Comparison of ENCODE assay signal across 18 mouse cellular contexts in the genomic region with DNA sequence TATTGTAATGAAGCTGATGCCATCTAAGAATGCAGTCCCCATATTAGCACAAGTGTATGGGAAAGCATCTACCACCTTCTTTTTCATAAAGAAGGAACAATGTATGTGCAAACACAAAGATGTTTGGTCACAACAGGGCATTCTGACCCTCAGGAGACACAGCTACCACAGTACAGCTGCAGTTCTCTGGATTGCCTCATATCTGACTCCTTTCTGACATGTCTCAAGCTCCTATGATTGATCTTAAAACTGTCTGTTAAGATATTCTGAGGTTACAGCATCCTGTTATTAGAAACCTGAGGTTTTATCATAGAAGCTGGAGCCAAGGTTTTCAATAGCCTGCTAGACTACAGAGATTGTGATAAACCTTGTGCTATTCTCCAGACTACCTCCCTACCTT.
DNase-seq lines count a peak whose midpoint lies in the region; TF ChIP-seq lines count a peak whose summit lies in the region.
"Had no signal": no experiment of that assay in that cellular context is flagged by ENCODE, and none has a peak within 500 bp of the region (broad histone marks: within the 10 kb centered on the region; RNA-seq: fewer than 3 reads in every experiment).

No protein-coding gene starts in this region.

- no peaks in the 10 kb centered on the region for H3K4me1 ChIP-seq in thymus, adult 2 months (replicated peaks; ENCODE audit: control insufficient read depth, insufficient read depth, low read length)

- H3K27ac ChIP-seq in thymus, adult 2 months (ENCODE audit: control insufficient read depth, insufficient read depth, low read length) = no peak overlapping the region

- H3K79me2 ChIP-seq in C2C12 (ENCODE audit: control insufficient read depth, insufficient read depth) (no peaks in the 10 kb centered on the region), myocyte (ENCODE audit: control insufficient read depth, insufficient read depth) (no peaks in the 10 kb centered on the region)

- no peak for DNase-seq in thymus, adult 2 months
- no peak for DNase-seq in embryo, embryonic 10.5 days (ENCODE audit: low spot score)
- DNase-seq: adrenal gland, adult 2 months; adrenal gland, adult 8-10 months; adrenal gland, postnatal 10 days; adrenal gland, postnatal 14 days; adrenal gland, postnatal 25 days; adrenal gland, postnatal 36 days; B cell, adult 2 months; cerebellum, adult 11 months; cerebellum, adult 11-12 months; cerebellum, adult 18-20 months; cerebellum, adult 2 months had no signal

- no peak overlapping the region for H3ac ChIP-seq in C2C12 (ENCODE audit: control insufficient read depth, insufficient read length, low read depth)
- H3ac ChIP-seq in myocyte (ENCODE audit: control insufficient read depth, insufficient read length) = no peak overlapping the region

- TF ChIP-seq CTCF in C2C12 (IDR thresholded peaks at IDR 0.05; ENCODE audit: control insufficient read depth, insufficient read depth, insufficient read length) = no peak
- no peak for TF ChIP-seq CTCF in thymus, adult 2 months (IDR thresholded peaks at IDR 0.05; ENCODE audit: borderline replicate concordance, control insufficient read depth, extremely low read depth, insufficient read depth, low read length, poor library complexity)

- H3K4me3 ChIP-seq in C2C12 (ENCODE audit: insufficient read depth, poor library complexity, severe bottlenecking) (no peak overlapping the region), myocyte (no peak overlapping the region)
- H3K4me3 ChIP-seq in thymus, adult 2 months (ENCODE audit: control insufficient read depth, insufficient read depth, low read length) = no peak overlapping the region

- no peak overlapping the region for H3K4me2 ChIP-seq in myocyte (ENCODE audit: low read depth)

- H3K36me3 ChIP-seq in C2C12 (ENCODE audit: control insufficient read depth, insufficient read depth) (no peaks in the 10 kb centered on the region), myocyte (ENCODE audit: control insufficient read depth, insufficient read depth) (no peaks in the 10 kb centered on the region)
- H3K36me3 ChIP-seq in thymus, adult 2 months (ENCODE audit: control insufficient read depth, insufficient read depth, low read length) = no peaks in the 10 kb centered on the region
- H3K36me3 ChIP-seq: G1E had no signal

- no peak for TF ChIP-seq POLR2A in myocyte (IDR thresholded peaks at IDR 0.05; ENCODE audit: insufficient read length, low read depth)
- no peak for TF ChIP-seq POLR2A in thymus, adult 2 months (IDR thresholded peaks at IDR 0.05; ENCODE audit: control insufficient read depth, extremely low read depth, insufficient read depth, low read length, poor library complexity)

- no peaks in the 10 kb centered on the region for H3K27me3 ChIP-seq in C2C12 (ENCODE audit: control insufficient read depth, insufficient read depth, insufficient read length)
- H3K27me3 ChIP-seq in myocyte (ENCODE audit: control insufficient read depth, insufficient read depth, insufficient read length) = no peaks in the 10 kb centered on the region
- no peaks in the 10 kb centered on the region for H3K27me3 ChIP-seq in thymus, adult 2 months (ENCODE audit: control insufficient read depth, insufficient read depth, low read length)
- H3K27me3 ChIP-seq: CH12.LX, Patski had no signal

- H3K79me3 ChIP-seq in C2C12 (ENCODE audit: low read depth) = no peaks in the 10 kb centered on the region

TF ChIP-seq in C2C12, 6 proteins besides CTCF, POLR2A, EP300 and RAD21:
- TF ChIP-seq MYOG (IDR thresholded peaks at IDR 0.05; ENCODE audit: control insufficient read depth, extremely low read depth, insufficient read length) (no peak), CEBPB (IDR thresholded peaks at IDR 0.05; ENCODE audit: low read depth) (peak; percentile 75), FOSL1 (IDR thresholded peaks at IDR 0.05; ENCODE audit: insufficient read depth, low read length, poor library complexity, severe bottlenecking) (no peak), MYOD1 (IDR thresholded peaks at IDR 0.05; ENCODE audit: control insufficient read depth, insufficient read length, low read depth) (no peak), USF1 (IDR thresholded peaks at IDR 0.05; ENCODE audit: low read depth) (no peak)

TF ChIP-seq in myocyte, 11 proteins besides CTCF, POLR2A, EP300 and RAD21:
- TF ChIP-seq CEBPB (IDR thresholded peaks at IDR 0.05; ENCODE audit: insufficient read depth, poor library complexity, severe bottlenecking) (peak; percentile 58; the same call in 1 of the 2 replicates), MYOG (IDR thresholded peaks at IDR 0.05; ENCODE audit: control insufficient read depth in 1 of 3, insufficient read depth in 1 of 3, insufficient read length in 2 of 3, low read depth in 2 of 3) (no peak)
